Mouse (Mus musculus): ENCODE data around the gene Scamp1.

DNA sequence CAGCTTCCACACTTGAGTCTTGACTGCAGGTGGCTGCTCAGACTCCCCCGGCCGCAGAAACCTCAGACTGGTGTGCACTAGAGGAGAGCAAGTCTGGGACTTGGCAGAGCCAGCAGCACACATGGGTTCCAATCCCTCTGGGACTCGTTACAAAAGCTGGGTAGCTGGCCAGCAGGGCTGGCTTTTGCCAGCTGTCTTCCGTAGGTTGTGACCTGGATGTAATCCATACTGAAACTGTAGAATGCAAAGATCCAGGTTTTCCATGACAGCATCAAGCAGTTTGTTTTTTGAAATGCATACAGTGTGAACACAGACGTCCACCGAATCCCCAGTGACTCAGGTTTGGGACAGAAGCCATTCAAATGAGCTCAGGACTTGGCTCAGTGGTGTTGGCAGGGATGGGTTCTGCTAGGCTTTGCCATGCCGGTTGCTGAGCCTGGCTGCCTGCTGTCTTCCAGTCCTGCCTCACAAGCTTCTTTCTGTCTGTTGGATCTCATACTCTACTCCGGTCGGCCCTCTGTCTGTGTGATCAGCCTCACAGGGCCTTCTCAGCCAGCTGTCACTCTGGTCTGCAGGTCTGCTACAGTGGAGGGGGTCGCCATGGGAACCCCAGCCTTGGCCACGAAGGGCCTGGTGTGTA lies 107.1 kb downstream of the Scamp1 start:
- TF ChIP-seq POLR2A (IDR thresholded peaks at IDR 0.05; ENCODE audit: borderline replicate concordance, control insufficient read depth, low read depth, low read length) = no peak
- TF ChIP-seq CTCF (IDR thresholded peaks at IDR 0.05; ENCODE audit: control insufficient read depth, insufficient read depth, low read length) = no peak
